15 mouse cellular contexts compared by ENCODE assay signal in genomic region chr14:101353009-101353378, GRCm38 (mm10).
DNase-seq lines count a peak whose midpoint lies in the region; ATAC-seq lines count a peak whose summit lies in the region.
"Had no signal": no experiment of that assay in that cellular context is flagged by ENCODE, and none has a peak within 500 bp of the region (broad histone marks: within the 10 kb centered on the region; RNA-seq: fewer than 3 reads in every experiment).

No protein-coding gene starts in this region.

- H3K36me3 ChIP-seq in embryonic facial prominence, embryonic 12.5 days = no peaks in the 10 kb centered on the region
- no peaks in the 10 kb centered on the region for H3K36me3 ChIP-seq in forebrain, embryonic 12.5 days (replicated peaks)
- H3K36me3 ChIP-seq in hindbrain, embryonic 14.5 days (replicated peaks; ENCODE audit: control insufficient read depth, insufficient read depth) = no peaks in the 10 kb centered on the region
- H3K36me3 ChIP-seq in midbrain, embryonic 16.5 days (ENCODE audit: control insufficient read depth, insufficient read depth, low read length) = no peaks in the 10 kb centered on the region
- H3K36me3 ChIP-seq: heart, embryonic 12.5 days had no signal

- H3K27ac ChIP-seq in embryonic facial prominence, embryonic 12.5 days = 0 out of 2 replicates have a peak overlapping the region, but pooled peaks have one; percentile 56
- peak overlapping the region; percentile 81 for H3K27ac ChIP-seq in forebrain, embryonic 12.5 days
- peak overlapping the region; percentile 87 for H3K27ac ChIP-seq in hindbrain, embryonic 14.5 days
- peak overlapping the region; percentile 80 for H3K27ac ChIP-seq in midbrain, embryonic 16.5 days (ENCODE audit: low read length)
- H3K27ac ChIP-seq: left cerebral cortex, adult 2 months had no signal

- no peak overlapping the region for H3K4me2 ChIP-seq in embryonic facial prominence, embryonic 12.5 days (replicated peaks)
- H3K4me2 ChIP-seq in forebrain, embryonic 12.5 days = no peak overlapping the region; the same call in 1 of the 2 replicates
- peak overlapping the region; percentile 29 for H3K4me2 ChIP-seq in hindbrain, embryonic 14.5 days (replicated peaks)
- H3K4me2 ChIP-seq in midbrain, embryonic 16.5 days (ENCODE audit: low read length) = no peak overlapping the region
- H3K4me2 ChIP-seq: heart, embryonic 12.5 days had no signal

- no peak for DNase-seq in hindbrain, embryonic 14.5 days (ENCODE audit: low spot score)
- DNase-seq in heart, adult 11 months = no peak
- DNase-seq in urinary bladder, postnatal 10 days (ENCODE audit: low spot score) = no peak
- DNase-seq: cerebellum, adult 11-12 months; kidney, adult 8-10 months; liver, postnatal 0 days; thymus, postnatal 14 days had no signal

- no peaks in the 10 kb centered on the region for H3K9me3 ChIP-seq in embryonic facial prominence, embryonic 12.5 days
- no peaks in the 10 kb centered on the region for H3K9me3 ChIP-seq in forebrain, embryonic 12.5 days
- H3K9me3 ChIP-seq in hindbrain, embryonic 14.5 days (ENCODE audit: control insufficient read depth, low read length) = no peaks in the 10 kb centered on the region
- no peaks in the 10 kb centered on the region for H3K9me3 ChIP-seq in midbrain, embryonic 16.5 days (replicated peaks; ENCODE audit: control insufficient read depth, low read length, poor library complexity, severe bottlenecking)
- H3K9me3 ChIP-seq: heart, embryonic 12.5 days had no signal

- no peaks in the 10 kb centered on the region for H3K27me3 ChIP-seq in embryonic facial prominence, embryonic 12.5 days
- H3K27me3 ChIP-seq in forebrain, embryonic 12.5 days = no peaks in the 10 kb centered on the region
- H3K27me3 ChIP-seq in hindbrain, embryonic 14.5 days (ENCODE audit: control insufficient read depth, insufficient read depth, low read length) = no peaks in the 10 kb centered on the region
- H3K27me3 ChIP-seq in midbrain, embryonic 16.5 days (ENCODE audit: control insufficient read depth, insufficient read depth, low read depth, low read length) = no peaks in the 10 kb centered on the region
- H3K27me3 ChIP-seq: CH12.LX; heart, embryonic 12.5 days had no signal

- no peak for ATAC-seq in embryonic facial prominence, embryonic 12.5 days (ENCODE audit: insufficient number of reproducible peaks, insufficient read depth, low FRiP score, low TSS enrichment)
- peak; percentile 76 for ATAC-seq in forebrain, embryonic 12.5 days (ENCODE audit: low FRiP score)
- peak; percentile 37; the same call in 1 of the 2 replicates for ATAC-seq in hindbrain, embryonic 14.5 days (ENCODE audit: low FRiP score)
- ATAC-seq in midbrain, embryonic 16.5 days = peak; percentile 59
- no peak for ATAC-seq in CD4-positive, CD25-positive, alpha-beta regulatory T cell, adult 4 months
- ATAC-seq: liver, postnatal 0 days had no signal

- no peak overlapping the region for H3K4me3 ChIP-seq in embryonic facial prominence, embryonic 12.5 days
- no peak overlapping the region for H3K4me3 ChIP-seq in forebrain, embryonic 12.5 days (replicated peaks)
- no peak overlapping the region for H3K4me3 ChIP-seq in hindbrain, embryonic 14.5 days (replicated peaks; ENCODE audit: low read length)
- H3K4me3 ChIP-seq in midbrain, embryonic 16.5 days (ENCODE audit: low read depth, low read length) = no peak overlapping the region
- H3K4me3 ChIP-seq: gastrocnemius, adult 2 months; heart, embryonic 12.5 days; left cerebral cortex, adult 2 months had no signal

- peaks cover 8% of the 10 kb centered on the region; the same call in 1 of the 2 replicates for H3K4me1 ChIP-seq in embryonic facial prominence, embryonic 12.5 days
- H3K4me1 ChIP-seq in forebrain, embryonic 12.5 days = peaks cover 18% of the 10 kb centered on the region
- peaks cover 20% of the 10 kb centered on the region for H3K4me1 ChIP-seq in hindbrain, embryonic 14.5 days (replicated peaks; ENCODE audit: control insufficient read depth, insufficient read depth, low read length)
- H3K4me1 ChIP-seq in midbrain, embryonic 16.5 days (ENCODE audit: control insufficient read depth, insufficient read depth, low read length) = peaks cover 14% of the 10 kb centered on the region

- WGBS in embryonic facial prominence, embryonic 12.5 days = 45% methylated on average over 3 of the region's 3 CpGs
- WGBS in forebrain, embryonic 12.5 days = 29% methylated on average over 3 of the region's 3 CpGs
- 9% methylated on average over 3 of the region's 3 CpGs for WGBS in hindbrain, embryonic 14.5 days
- 13% methylated on average over 3 of the region's 3 CpGs for WGBS in midbrain, embryonic 16.5 days

- H3K9ac ChIP-seq in embryonic facial prominence, embryonic 12.5 days = no peak overlapping the region
- no peak overlapping the region for H3K9ac ChIP-seq in forebrain, embryonic 12.5 days
- H3K9ac ChIP-seq in hindbrain, embryonic 14.5 days = no peak overlapping the region
- H3K9ac ChIP-seq in midbrain, embryonic 16.5 days (ENCODE audit: low read depth, low read length) = no peak overlapping the region
- H3K9ac ChIP-seq: heart, embryonic 12.5 days; liver, postnatal 0 days had no signal

Comparison
In these comparisons a context has a peak if more than half of its experiments do, and no peak if none do; other contexts are left out.
1. ATAC-seq: peak in forebrain, embryonic 12.5 days (single experiment), hindbrain, embryonic 14.5 days (single experiment) and midbrain, embryonic 16.5 days (single experiment); none in embryonic facial prominence, embryonic 12.5 days (single experiment) and CD4-positive, CD25-positive, alpha-beta regulatory T cell, adult 4 months (single experiment).
2. Peak in every context shown above with its lines, with median percentiles within 50 percentile points of each other: H3K27ac ChIP-seq.